Mouse (Mus musculus): ENCODE data around the gene Ino80e.

DNA sequence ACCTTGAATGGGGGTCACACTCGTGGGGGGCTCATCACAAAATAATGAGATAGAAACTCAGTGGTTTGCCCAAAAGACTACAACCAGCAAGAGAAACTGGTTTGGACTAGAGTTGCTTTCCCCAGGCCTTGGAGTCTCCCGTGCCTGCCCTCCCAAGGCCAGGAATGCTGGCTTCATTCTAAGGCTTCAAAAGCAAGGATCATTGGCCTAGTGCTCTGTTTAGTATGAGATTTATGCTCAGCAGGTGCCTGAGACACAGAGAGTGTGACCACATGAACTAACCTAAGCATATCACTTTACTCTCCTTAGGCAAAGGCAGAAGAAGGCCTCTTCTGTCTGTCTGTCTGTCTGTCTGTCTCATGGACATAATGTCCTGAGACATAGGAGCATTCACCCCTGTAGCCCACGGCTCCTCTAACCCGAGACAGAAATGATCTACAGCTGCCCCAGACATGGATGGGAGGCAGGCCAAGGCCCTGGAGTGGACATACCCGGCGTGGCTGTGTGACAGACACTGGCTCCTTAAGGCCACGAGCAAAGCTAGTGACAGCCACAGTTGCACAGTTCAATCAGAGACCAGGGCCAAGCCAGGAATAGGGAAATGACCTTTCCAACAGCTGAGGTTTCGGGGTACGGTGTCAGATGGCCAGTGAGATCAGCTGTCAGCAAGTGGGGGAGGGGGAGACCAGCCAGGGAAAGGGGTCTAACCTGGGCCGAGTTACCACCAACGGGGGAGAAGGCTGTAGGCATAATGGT lies 59.9 kb downstream of the Ino80e start:
- TF ChIP-seq POLR2A (IDR thresholded peaks at IDR 0.05; ENCODE audit: insufficient read length, low read depth) (no peak), TCF12 (IDR thresholded peaks at IDR 0.05; ENCODE audit: insufficient read depth, poor library complexity, severe bottlenecking) (peak; percentile 84)
